Mouse (Mus musculus): Measurements from ENCODE around the gene Ghrl.
A peak's percentile ranks its signal among the peaks of the same experiment; 100 is the strongest.
"Not testable (repeated sequence)": the region's sequence is repeated elsewhere in the genome, so short reads cannot be mapped to it uniquely, and the experiment has no call there.

Gene Ghrl

GRCm38 (mm10) chr6:113695766-113696355, 23.8 kb downstream of the Ghrl start:
- DNase-seq: peak; percentile 19

DNA sequence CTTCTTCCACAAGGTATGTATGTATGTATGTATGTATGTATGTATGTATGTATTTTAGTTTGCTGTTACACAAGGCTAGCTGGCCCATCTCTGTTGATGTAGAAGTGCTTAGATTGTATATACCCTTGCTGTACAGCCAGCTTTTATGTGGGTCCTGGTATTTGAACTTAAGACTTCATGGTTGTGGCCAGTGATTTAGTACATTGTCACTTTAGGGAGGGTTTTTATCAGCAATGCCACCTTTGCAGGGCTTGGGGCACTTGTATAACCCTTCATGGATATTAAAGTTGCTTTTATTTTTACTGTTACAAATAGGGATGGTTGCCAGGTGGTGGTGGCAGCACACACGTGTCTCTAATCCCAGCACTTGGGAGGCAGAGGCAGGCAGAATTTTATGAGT, 24.5 kb downstream of the Ghrl start:
- DNase-seq: no peak

DNA sequence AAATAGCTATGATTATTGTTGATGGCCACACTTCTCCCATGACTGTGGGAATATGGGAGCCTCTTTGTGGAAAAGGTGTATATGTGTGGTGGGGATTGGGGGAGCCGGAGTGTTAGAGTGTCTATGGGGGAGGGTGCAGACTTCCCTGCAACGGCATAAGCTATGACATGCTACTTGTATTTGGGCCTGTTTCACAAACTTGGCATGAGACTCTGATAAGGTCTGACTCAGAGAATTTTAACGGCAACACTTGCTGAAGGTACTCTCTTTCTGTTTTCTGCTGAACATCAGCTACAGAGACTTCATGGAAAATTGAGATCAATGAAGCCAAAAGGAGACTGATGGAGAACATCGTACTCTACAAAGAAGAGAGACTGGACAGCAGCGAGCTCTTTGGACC, 26.3 kb downstream of the Ghrl start:
- DNase-seq: no peak

DNA sequence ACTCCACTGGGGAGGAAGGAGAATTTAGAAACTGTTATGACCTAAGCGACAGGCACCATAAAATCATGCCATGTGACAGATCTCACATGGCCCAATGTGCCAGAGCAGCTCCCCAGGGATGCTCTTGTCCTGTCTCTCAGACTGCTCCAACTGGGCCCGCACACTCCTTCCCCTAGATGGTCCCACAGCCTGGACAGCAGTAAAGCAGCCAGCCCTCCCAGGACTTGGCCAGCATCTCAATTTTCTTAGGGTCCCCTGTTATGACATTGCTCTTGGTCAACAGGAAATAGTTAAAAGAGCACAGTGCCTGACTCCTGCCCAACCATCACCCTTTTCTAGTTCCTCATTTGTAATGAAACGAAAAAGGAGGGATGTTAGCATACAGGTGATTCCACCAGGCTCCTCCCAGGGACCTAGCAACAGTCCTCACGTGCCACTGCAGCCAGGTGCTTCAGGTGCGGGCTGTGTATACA, 27.0 kb downstream of the Ghrl start:
- no peak for DNase-seq

- no peak for DNase-seq
These were observed 28.6 kb downstream of the Ghrl start for GRCm38 (mm10) chr6:113691084-113691462.

DNA sequence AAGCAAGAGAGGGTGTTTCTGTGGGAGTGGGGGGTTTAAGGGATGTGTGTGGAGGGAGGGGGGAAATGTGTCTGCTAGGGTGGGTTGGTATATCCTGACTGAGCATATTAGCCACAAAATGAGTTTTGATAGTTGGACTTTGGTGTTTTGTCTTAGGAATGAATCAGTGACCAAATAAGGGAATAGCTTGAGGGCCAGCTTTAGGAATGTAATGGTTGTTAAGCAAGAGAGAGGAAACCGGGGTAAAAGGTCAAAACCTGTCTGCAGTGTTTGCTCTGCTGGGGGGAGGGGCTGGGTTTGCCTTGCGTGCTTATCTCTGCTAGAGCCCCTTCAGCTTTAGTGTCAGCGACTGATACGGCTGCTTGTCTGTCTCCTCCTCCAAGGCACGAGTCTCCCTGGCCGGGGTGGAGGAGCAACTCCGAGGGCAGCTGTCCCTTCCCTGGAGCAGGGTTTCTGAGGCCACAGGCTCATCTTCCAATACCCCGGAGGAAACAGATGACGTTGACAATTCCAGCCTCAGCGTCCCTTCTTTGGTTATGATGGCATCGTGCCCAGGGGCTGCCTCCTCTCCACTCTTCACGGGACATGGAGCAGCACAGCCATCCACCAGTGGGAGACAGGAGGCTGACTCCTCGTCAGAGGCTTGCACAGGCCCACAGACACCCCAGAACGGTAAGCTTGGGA, 29.1 kb downstream of the Ghrl start:
- peak; percentile 87 for DNase-seq

- peak; percentile 59 for DNase-seq
These were observed 29.7 kb downstream of the Ghrl start for GRCm38 (mm10) chr6:113690008-113690399.

- DNase-seq: peak; percentile 64
These were observed 33.0 kb downstream of the Ghrl start for GRCm38 (mm10) chr6:113686551-113687125.

GRCm38 (mm10) chr6:113683081-113683825, 36.4 kb downstream of the Ghrl start:
- no peak for DNase-seq

- DNase-seq: peak; percentile 92
These were observed 38.4 kb downstream of the Ghrl start for GRCm38 (mm10) chr6:113681271-113681670.

DNA sequence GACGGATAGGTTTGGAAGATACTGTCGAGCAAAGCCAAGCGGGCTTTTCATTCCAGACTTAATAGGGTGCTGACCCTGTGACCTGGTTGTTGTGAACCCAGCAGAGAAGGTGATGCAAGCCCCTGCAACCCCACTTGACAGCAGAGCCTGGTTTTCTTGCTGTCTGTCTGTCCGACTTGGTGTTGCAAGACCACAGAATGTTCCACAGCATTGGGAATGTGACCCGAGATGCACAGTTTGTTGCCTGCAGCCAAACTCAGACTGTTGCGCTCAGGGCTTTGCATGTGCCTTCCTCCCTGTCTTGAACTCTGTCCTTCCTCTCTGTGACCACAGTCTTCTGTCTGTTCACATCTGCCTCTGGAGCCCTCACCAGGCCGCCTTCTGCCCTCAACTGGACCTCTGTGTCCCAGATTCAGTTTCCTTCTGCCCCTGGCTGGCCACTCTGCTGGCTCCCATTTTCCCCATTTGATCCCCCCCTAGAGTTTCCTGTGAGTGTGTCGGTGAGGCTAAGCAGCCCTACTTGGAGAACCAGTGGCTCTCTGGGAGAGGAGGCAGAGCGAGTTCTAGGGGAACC, 39.6 kb downstream of the Ghrl start:
- DNase-seq: no peak

DNA sequence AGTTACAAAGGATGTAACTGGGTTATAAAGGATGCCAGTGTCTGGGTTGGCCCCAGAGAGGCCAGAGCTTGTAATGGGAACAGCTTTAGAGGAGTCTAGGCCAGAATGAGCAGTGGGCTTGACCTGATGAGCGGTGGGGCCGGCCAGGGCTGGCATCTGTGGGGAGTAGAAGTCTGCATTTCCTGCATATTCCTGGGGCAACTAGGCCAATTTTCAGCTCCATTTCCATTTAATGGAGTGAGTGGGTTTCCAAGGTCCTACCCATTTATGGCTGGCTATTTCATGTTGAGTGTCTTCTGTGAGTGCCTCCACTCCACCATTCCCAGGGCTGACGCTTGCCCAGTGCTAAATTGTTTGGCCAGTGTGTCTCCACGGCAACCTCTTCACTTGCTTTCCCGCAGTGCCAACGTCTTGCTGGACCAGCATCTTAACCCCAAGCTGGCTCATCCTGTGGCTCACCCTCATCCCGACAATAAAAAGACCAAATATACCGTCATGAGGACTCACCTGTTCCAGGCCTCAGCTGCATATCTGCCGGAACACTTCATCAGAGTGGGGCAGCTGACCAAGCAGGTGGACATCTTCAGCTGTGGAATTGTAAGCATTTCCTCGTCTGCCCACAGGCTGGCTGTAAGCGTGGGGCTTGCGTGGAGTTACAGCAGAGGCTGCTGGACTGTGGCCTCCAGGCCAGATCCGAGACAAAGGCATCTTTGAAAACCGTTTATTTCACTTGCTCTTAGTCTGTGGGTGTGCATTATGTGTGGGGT, 41.3 kb downstream of the Ghrl start:
- DNase-seq: no peak

GRCm38 (mm10) chr6:113677070-113677734, 42.5 kb downstream of the Ghrl start:
- no peak for DNase-seq

- no peak for DNase-seq
These were observed 43.7 kb downstream of the Ghrl start for GRCm38 (mm10) chr6:113675991-113676390.

GRCm38 (mm10) chr6:113675234-113675633, 44.4 kb downstream of the Ghrl start:
- no peak for DNase-seq

GRCm38 (mm10) chr6:113672989-113673388, 46.7 kb downstream of the Ghrl start:
- no peak for DNase-seq

DNA sequence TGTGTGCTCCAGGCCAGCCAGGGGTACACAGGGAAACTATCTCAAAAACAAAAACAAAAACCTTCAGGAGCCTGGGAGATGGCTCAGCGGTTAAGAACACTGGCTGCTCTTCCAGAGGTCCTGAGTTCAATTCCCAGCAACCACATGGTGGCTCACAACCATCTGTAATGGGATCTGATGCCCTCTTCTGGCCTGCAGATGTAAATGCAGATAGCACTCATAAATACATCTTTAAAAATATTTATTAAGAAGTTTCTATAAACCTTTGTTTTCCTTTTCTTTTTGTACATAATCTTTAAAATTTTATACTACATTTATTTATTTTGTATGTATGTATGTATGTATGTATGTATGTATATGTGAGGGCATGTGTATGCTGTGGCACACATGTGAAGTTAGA, 47.7 kb downstream of the Ghrl start:
- not testable (repeated sequence) for DNase-seq

GRCm38 (mm10) chr6:113669821-113670220, 49.9 kb downstream of the Ghrl start:
- no peak for DNase-seq

- peak; percentile 46 for DNase-seq
These were observed 51.2 kb downstream of the Ghrl start for GRCm38 (mm10) chr6:113668287-113669154.

- DNase-seq: no peak
These were observed 52.0 kb downstream of the Ghrl start for GRCm38 (mm10) chr6:113667611-113668122.
